Mouse (Mus musculus): ENCODE results near the gene Fsd1. TPM values are rescaled to one million over a fixed set of nuclear protein-coding genes. Genes with fewer than 3 reads are reported as not detected.

The Fsd1 gene
- polyA plus RNA-seq, 2 experiments = 14.2 to 27.5 TPM

DNA sequence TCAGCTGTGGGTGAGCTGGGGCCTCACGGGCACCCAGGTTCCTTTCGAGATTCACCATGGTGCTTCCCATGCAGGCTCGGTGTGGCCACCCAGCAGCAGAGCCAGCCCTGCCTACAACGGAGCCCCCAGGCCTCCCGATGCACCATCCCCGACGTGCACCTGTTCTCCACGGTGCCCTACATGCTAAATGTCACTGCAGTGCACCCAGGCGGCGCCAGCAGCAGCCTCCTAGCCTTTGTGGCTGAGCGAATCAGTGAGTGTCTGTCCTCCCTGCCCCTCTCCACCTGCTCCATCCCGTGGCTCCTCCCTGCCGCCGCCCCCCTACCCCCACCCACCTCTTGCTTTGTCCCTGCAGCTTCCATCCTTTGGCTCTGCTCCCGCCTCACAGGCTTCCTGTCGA is 32.1 kb upstream of the Fsd1 start:
- no peak overlapping the region for H3K4me3 ChIP-seq (replicated peaks; ENCODE audit: low read length)
- no peak overlapping the region for H3K27ac ChIP-seq (replicated peaks; ENCODE audit: low read depth, low read length)
- no peaks in the 10 kb centered on the region for H3K36me3 ChIP-seq (ENCODE audit: control insufficient read depth, insufficient read depth, low read length)
- no peaks in the 10 kb centered on the region for H3K9me3 ChIP-seq (ENCODE audit: control insufficient read depth, low read length)
- H3K4me1 ChIP-seq (ENCODE audit: control insufficient read depth, insufficient read depth, low read length) = peaks cover 3% of the 10 kb centered on the region; the same call in 1 of the 2 replicates
- WGBS = 35% methylated on average over 14 of the region's 16 CpGs
- ATAC-seq (ENCODE audit: low FRiP score, low read depth) = no peak
- H3K4me2 ChIP-seq (replicated peaks; ENCODE audit: low read depth, low read length, severe bottlenecking) = no peak overlapping the region
- no peak overlapping the region for H3K9ac ChIP-seq (ENCODE audit: low read depth, low read length, severe bottlenecking)
- DNase-seq (ENCODE audit: low spot score) = no peak
- peaks cover 3% of the 10 kb centered on the region; the same call in 1 of the 2 replicates for H3K27me3 ChIP-seq (ENCODE audit: control insufficient read depth, insufficient read depth, low read length)
- TF ChIP-seq POLR2A (IDR thresholded peaks at IDR 0.05; ENCODE audit: borderline replicate concordance, extremely low read depth, insufficient read depth, insufficient read length) = no peak

DNA sequence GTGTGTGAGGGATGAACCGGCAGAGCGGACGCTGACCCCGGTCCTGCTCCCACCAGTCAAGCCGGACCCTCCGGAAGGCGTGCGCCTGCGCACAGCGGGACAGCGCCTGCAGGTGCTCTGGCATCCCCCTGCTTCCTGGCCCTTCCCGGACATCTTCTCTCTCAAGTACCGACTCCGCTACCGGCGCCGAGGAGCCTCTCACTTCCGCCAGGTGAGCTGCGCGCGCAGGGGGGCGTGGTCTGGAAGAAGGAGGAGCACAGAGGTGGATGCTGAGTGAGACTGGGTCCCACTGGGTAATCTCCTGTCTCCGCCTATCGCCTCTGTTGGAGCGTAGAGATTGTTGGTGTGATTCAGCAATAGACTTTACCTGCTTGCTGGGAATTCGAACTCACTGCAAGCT is 30.2 kb upstream of the Fsd1 start:
- DNase-seq (ENCODE audit: low spot score) (peak; percentile 47), ATAC-seq (ENCODE audit: low FRiP score, low read depth) (no peak)
- H3K4me1 ChIP-seq (ENCODE audit: control insufficient read depth, insufficient read depth, low read length) = peaks cover 3% of the 10 kb centered on the region; the same call in 1 of the 2 replicates
- peak overlapping the region; percentile 45 for H3K9ac ChIP-seq (ENCODE audit: low read depth, low read length, severe bottlenecking)
- H3K27ac ChIP-seq (replicated peaks; ENCODE audit: low read depth, low read length) = no peak overlapping the region
- H3K4me2 ChIP-seq (replicated peaks; ENCODE audit: low read depth, low read length, severe bottlenecking) = peak overlapping the region; percentile 68
- H3K27me3 ChIP-seq (ENCODE audit: control insufficient read depth, insufficient read depth, low read length) = peaks cover 3% of the 10 kb centered on the region; the same call in 1 of the 2 replicates
- no peak for TF ChIP-seq POLR2A (IDR thresholded peaks at IDR 0.05; ENCODE audit: borderline replicate concordance, extremely low read depth, insufficient read depth, insufficient read length)
- no peaks in the 10 kb centered on the region for H3K9me3 ChIP-seq (ENCODE audit: control insufficient read depth, low read length)
- peak overlapping the region; percentile 37 for H3K4me3 ChIP-seq (replicated peaks; ENCODE audit: low read length)
- WGBS = 3% methylated on average over 26 of the region's 26 CpGs
- peaks cover 3% of the 10 kb centered on the region; the same call in 1 of the 2 replicates for H3K36me3 ChIP-seq (ENCODE audit: control insufficient read depth, insufficient read depth, low read length)

DNA sequence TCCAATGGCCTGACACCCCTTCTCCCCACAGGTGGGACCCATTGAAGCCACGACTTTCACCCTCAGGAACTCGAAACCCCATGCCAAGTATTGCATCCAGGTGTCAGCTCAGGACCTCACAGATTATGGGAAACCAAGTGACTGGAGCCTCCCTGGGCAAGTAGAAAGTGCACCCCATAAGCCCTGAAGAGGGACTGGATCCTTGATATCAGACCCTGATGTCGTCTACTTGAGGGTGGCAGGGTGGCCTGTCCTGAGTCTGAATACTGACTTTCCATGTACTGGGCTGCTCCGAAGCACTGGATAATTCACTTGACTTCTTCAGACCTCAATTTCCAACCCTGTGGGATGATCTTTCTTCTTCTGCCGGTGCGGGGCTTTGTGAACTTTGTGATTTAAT is 29.7 kb upstream of the Fsd1 start:
- Histone ChIP-seq H3K36me3 (ENCODE audit: control insufficient read depth, insufficient read depth, low read length) (peaks cover 4% of the 10 kb centered on the region; the same call in 1 of the 2 replicates), H3K27me3 (ENCODE audit: control insufficient read depth, insufficient read depth, low read length) (peaks cover 3% of the 10 kb centered on the region; the same call in 1 of the 2 replicates), H3K27ac (replicated peaks; ENCODE audit: low read depth, low read length) (no peak overlapping the region), H3K4me2 (replicated peaks; ENCODE audit: low read depth, low read length, severe bottlenecking) (peak overlapping the region; percentile 68), H3K9me3 (ENCODE audit: control insufficient read depth, low read length) (no peaks in the 10 kb centered on the region), H3K4me1 (ENCODE audit: control insufficient read depth, insufficient read depth, low read length) (peaks cover 3% of the 10 kb centered on the region; the same call in 1 of the 2 replicates), H3K9ac (ENCODE audit: low read depth, low read length, severe bottlenecking) (no peak overlapping the region), H3K4me3 (replicated peaks; ENCODE audit: low read length) (peak overlapping the region; percentile 37)
- no peak for TF ChIP-seq POLR2A (IDR thresholded peaks at IDR 0.05; ENCODE audit: borderline replicate concordance, extremely low read depth, insufficient read depth, insufficient read length)
- WGBS = 38% methylated on average over 6 of the region's 6 CpGs
- DNase-seq (ENCODE audit: low spot score) (no peak), ATAC-seq (ENCODE audit: low FRiP score, low read depth) (no peak)

DNA sequence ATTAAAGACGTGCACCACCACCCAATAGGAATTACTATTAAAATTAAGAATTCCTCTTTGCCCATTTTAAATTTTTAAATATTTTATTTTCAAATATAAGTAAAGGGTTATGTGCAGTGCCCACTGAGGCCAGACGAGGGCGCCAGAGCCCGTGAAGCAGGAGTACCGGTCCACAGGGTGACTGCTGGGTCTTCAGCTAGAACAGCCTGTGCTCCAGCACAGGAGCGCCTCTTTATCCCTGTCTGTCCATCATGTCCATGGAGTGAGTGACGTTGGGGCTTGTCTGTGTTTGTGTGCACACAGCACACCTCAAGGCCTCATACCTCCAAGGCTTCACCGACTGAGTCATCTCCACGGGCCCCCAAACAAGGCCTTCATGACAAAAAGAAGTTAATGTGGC is 29.1 kb upstream of the Fsd1 start:
- DNase-seq (ENCODE audit: low spot score) (peak; percentile 71), ATAC-seq (ENCODE audit: low FRiP score, low read depth) (no peak)
- Histone ChIP-seq H3K4me3 (replicated peaks; ENCODE audit: low read length) (no peak overlapping the region), H3K27ac (replicated peaks; ENCODE audit: low read depth, low read length) (no peak overlapping the region), H3K4me1 (ENCODE audit: control insufficient read depth, insufficient read depth, low read length) (peaks cover 3% of the 10 kb centered on the region; the same call in 1 of the 2 replicates), H3K9ac (ENCODE audit: low read depth, low read length, severe bottlenecking) (no peak overlapping the region), H3K27me3 (ENCODE audit: control insufficient read depth, insufficient read depth, low read length) (peaks cover 3% of the 10 kb centered on the region; the same call in 1 of the 2 replicates), H3K9me3 (ENCODE audit: control insufficient read depth, low read length) (no peaks in the 10 kb centered on the region), H3K4me2 (replicated peaks; ENCODE audit: low read depth, low read length, severe bottlenecking) (no peak overlapping the region), H3K36me3 (ENCODE audit: control insufficient read depth, insufficient read depth, low read length) (peaks cover 10% of the 10 kb centered on the region)
- WGBS = 15% methylated on average over 9 of the region's 9 CpGs
- no peak for TF ChIP-seq POLR2A (IDR thresholded peaks at IDR 0.05; ENCODE audit: borderline replicate concordance, extremely low read depth, insufficient read depth, insufficient read length)

DNA sequence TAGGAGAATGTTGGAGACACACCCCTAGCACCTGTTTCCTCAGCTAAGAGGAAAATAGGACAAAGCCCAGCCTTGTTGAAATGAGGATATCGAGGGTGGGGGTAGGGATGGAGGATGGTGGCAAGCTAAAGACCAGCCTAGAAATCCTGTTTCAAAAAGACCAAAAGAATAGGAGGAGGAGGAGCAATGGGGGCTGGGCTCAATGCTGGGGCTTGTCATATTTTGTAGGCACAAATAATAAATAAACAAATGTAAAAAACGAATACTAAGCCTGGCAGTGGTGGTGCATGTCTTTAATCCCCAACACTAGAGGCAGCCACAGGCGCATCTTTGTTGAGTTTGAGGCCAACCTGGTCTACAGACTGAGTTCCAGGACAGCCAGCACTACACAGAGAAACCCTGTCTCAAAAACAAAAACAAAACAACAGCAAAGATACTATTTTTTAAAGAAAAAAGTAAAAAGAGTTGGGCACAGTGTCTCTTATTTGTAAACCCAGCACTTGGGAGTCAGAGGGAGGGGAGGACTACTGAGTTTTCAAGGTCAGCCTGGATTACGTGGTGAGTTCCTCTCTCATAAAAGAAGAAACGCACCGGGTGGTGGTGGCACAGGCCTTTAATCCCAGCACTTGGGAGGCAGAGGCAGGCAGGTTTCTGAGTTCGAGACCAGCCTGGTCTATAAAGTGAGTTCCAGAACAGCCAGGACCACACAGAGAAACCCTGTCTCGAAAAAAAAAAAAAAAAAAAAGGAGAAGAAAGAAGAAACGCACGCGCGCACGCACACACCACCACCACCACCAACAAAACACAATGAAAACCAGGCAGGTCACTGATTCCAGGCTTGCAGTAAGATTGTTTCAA is 28.4 kb upstream of the Fsd1 start:
- Histone ChIP-seq H3K36me3 (ENCODE audit: control insufficient read depth, insufficient read depth, low read length) (peaks cover 13% of the 10 kb centered on the region), H3K4me2 (replicated peaks; ENCODE audit: low read depth, low read length, severe bottlenecking) (peak overlapping the region; percentile 77), H3K9me3 (ENCODE audit: control insufficient read depth, low read length) (no peaks in the 10 kb centered on the region), H3K27ac (replicated peaks; ENCODE audit: low read depth, low read length) (peak overlapping the region; percentile 63), H3K4me1 (ENCODE audit: control insufficient read depth, insufficient read depth, low read length) (peaks cover 3% of the 10 kb centered on the region; the same call in 1 of the 2 replicates), H3K9ac (ENCODE audit: low read depth, low read length, severe bottlenecking) (peak overlapping the region; percentile 48; the same call in 1 of the 2 replicates), H3K27me3 (ENCODE audit: control insufficient read depth, insufficient read depth, low read length) (peaks cover 3% of the 10 kb centered on the region; the same call in 1 of the 2 replicates), H3K4me3 (replicated peaks; ENCODE audit: low read length) (peak overlapping the region; percentile 56)
- 83% methylated on average over 10 of the region's 13 CpGs for WGBS
- no peak for TF ChIP-seq POLR2A (IDR thresholded peaks at IDR 0.05; ENCODE audit: borderline replicate concordance, extremely low read depth, insufficient read depth, insufficient read length)
- DNase-seq (ENCODE audit: low spot score) = no peak
- ATAC-seq (ENCODE audit: low FRiP score, low read depth) = no peak

Measured in limb, embryonic 14.5 days (tissue).